Mouse (Mus musculus): ENCODE data around the gene Lmntd2.

The Lmntd2 gene

GRCm38 (mm10) chr7:141191036-141191435 is 22.8 kb downstream of the Lmntd2 start:
- CTCF ChIA-PET = no interaction called here

DNA sequence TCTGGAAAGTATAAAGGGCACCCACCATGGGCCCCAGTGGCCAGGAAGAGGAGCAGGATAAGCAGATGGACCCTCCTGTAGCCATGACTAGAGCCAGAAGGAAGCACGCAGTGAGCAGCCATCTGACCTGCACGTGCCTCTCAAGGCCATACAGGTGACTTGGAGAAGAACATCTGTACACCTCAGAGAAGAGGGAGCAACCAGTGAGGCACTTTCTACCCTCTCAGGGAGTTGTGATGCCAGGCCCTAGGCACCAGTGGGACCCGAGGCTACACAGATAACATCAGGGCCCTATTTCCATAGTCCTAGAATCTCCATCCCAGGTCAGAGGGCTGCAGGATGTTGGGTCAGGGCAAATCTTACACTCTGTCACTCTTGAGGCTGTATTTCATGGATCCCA is 23.7 kb downstream of the Lmntd2 start:
- CTCF ChIA-PET = no interaction called here

- CTCF ChIA-PET = no interaction called here
Measured at GRCm38 (mm10) chr7:141188733-141189132, 25.1 kb downstream of the Lmntd2 start.

DNA sequence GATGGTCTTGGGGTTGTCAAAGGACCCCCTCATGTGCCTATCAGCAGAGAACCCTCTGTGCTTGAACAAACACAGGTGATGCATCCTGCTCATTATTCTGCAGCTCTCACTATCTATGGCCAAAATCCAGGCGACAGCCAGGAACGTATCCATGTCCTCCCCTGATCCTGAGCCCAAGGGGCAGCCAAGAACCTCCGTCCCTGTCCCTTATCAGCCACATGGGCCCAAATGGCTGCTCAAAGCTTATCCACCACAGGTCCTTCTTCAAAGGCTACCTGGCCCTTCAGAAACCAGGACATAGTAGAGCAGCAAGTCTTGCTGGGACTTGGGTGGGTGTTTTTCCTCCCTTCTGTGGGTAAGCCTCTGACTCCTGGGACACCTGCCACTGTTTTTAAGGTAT is 25.7 kb downstream of the Lmntd2 start:
- CTCF ChIA-PET = no interaction called here

- CTCF ChIA-PET = interaction anchor here (0.6 to 1.3 kb wide), 4 partner anchors 103 to 234 kb away, joined by 3 to 7 read pairs (median 4); no protein-coding TSS in a partner anchor
Measured at GRCm38 (mm10) chr7:141176173-141176572, 37.7 kb downstream of the Lmntd2 start.

GRCm38 (mm10) chr7:141175068-141175467 is 38.8 kb downstream of the Lmntd2 start:
- CTCF ChIA-PET = interaction anchor here (0.6 to 1.3 kb wide), 4 partner anchors 40 to 273 kb away, joined by 3 to 14 read pairs (median 4); no protein-coding TSS in a partner anchor

GRCm38 (mm10) chr7:141173323-141173850 is 40.5 kb downstream of the Lmntd2 start:
- CTCF ChIA-PET = interaction anchor here (0.6 kb wide), 1 partner anchor 696 kb away, joined by 3 read pairs; no protein-coding TSS in a partner anchor

DNA sequence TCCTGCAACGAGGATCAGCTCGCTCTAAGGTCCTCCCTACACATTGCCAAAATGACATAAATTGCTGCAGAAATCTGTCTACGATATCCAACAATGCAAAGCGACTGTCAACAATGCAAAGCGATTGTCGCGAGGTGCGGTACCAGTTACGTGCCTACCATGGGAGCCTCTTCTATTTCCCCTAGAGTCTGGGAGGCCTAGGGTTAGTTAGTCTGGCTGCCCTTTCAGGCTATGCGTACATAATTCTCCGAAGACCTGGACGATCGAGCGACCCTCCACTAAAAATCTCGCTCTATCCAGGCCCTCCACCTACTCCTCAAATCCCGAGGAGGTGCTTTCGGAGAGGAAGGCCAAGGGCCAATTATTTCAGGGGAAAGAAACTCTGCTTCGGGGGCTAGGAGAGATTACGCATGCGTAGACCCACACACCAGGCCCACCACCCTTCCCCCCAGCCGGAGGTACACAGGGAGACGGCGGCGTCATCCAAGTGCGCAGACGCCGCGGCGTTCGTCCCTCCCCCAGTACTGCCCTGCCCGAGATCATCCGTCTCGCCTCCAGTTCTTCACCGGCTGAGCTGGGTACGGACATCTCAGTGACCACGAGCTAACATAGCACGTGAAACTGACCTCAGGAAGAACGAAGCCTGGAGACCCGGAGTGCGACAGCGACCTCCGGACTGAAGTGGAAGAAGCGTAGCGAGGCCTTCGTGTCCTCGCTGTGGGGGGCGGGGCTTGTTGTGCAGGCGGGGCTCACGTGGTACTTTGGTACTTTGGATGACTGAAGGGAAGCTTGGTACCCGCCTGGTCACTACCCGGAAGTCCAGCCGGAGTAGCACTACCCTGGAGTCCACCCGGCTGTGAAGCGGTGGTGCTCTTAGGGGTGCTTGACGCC is 41.5 kb downstream of the Lmntd2 start, which contains the start of gene Rnh1:
TSS of gene Rnh1 (minus strand) at position 742 of the 891 bp plus-strand sequence.
- CTCF ChIA-PET = interaction anchor here (0.8 kb wide), 1 partner anchor 731 kb away, joined by 3 read pairs; no protein-coding TSS in a partner anchor

GRCm38 (mm10) chr7:141169866-141170265 is 44.0 kb downstream of the Lmntd2 start:
- CTCF ChIA-PET = no interaction called here

DNA sequence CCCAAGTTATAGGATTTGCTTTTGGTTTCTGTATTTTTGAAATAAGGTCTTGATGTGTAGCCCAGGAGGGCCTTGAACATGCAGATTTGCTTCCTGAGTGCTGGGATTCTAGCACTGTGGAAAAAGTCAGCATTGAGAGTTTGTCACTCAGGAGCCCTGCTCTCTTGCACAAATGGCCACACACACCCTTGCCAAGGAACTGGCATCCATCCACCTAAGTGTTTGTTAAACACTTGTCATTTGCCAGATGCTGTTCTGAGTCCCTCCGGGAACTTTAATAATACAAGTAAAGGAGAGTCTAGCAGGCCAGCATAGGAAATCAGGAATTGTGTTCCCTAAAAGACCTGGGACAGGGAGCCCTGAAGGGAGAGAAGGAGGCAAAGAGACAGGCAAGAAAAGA is 44.6 kb downstream of the Lmntd2 start:
- CTCF ChIA-PET = no interaction called here

- CTCF ChIA-PET = interaction anchor here (0.5 kb wide), 1 partner anchor 147 kb away, joined by 11 read pairs; no protein-coding TSS in a partner anchor
Measured at GRCm38 (mm10) chr7:141168518-141168953, 45.3 kb downstream of the Lmntd2 start.

DNA sequence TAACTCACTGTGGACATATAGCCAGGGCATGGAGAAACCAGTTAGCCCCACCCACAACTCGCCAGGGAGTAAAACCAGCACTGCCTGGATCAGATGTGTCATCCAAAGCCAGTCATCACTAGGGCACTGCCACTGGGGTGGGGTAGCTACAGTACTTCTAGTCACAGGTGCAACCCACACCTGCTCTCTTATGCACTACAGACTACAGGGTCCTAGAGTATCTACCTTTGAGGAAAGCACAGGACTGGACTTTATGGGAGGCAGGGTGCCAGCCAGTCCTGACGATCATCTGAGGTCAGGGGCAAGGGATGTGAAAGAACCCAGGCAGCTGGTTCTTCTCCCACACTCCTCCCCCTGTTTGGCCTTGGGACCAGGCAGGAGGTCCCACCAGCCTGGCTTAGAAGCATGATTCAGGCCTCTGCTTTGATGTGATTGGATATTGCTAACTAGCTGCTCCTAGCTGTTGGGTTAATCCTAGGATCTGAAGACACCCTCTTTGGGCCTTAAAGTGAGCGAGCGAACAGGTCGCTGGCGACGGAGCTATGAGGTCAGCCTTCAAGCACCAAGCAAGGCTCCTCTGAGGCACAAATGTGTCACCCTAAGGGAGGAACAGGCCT is 45.9 kb downstream of the Lmntd2 start:
- CTCF ChIA-PET = interaction anchor here (0.5 kb wide), 1 partner anchor 147 kb away, joined by 11 read pairs; no protein-coding TSS in a partner anchor

DNA sequence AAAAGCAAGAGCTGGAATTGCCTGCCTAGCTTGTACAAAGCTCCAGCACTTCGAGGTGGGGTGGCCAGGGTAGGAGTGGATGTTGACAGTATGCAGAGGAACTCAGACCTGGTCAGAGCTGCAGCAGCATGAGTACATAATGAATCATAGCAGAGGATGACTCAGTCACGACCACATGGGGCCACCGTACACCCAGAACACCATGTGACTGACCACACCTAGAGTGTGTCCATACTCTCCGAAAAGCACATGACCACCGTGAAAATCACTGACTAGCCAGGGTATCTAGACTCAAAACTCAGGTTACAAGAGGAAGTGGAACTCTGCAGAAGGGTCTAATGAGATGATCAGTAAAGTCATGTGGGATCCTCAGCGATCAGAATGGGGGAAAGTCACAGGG is 49.0 kb downstream of the Lmntd2 start:
- CTCF ChIA-PET = no interaction called here

DNA sequence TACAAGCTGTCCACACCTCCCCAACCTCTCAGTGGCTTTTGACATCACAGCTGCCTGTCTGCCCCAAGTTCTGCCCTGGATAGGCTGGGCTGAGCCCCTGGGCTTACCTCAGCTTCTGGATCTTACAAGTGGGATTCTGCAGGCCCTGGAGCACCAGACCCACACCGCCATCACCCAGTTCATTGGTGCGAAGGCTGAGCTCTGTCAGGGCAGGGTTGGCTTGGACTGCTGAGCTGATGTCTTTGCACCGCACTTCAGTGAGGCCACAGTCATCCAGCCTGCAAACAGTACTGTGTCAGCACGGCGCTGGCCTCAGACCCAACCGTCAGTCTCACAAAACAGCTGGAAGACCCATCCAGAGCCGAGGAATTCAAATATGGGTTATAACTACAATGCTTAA is 49.5 kb downstream of the Lmntd2 start:
- CTCF ChIA-PET = no interaction called here
